Mouse (Mus musculus) liver, embryonic 11.5 days (tissue): ENCODE data around the gene Mob3b. TPM values are rescaled to one million over a fixed set of nuclear protein-coding genes. Genes with fewer than 3 reads are reported as not detected.

ENCODE experiments used
- ATAC-seq: fragments of 200-750 bp; cut with Nextera tagmentation; replicated peaks from 2 replicates; pipeline ENCODE4 v1.8.0; 2017; ENCODE audit warnings: moderate number of reproducible peaks, mild to moderate bottlenecking, moderate TSS enrichment, moderate library complexity; ENCODE audit not compliant: low FRiP score
- DNase-seq: peaks from one replicate; pipeline ENCODE4 v3.0.0-alpha.2; 2017; ENCODE audit warnings: low spot score
- H3K27ac ChIP-seq: fragments of 300-500 bp; sonication (generic); 2 replicates; pipeline ENCODE4 v1.5.1; 2014; ENCODE audit warnings: mild to moderate bottlenecking, low read depth, low read length, control low read depth
- H3K27me3 ChIP-seq: fragments of 300-500 bp; sonication (generic); replicated peaks from 2 replicates; pipeline ENCODE4 v1.6.1; 2014; ENCODE audit warnings: low read length, mixed read lengths; ENCODE audit not compliant: control insufficient read depth, insufficient read depth
- H3K36me3 ChIP-seq: fragments of 300-500 bp; sonication (generic); 2 replicates; pipeline ENCODE4 v1.6.1; 2014; ENCODE audit warnings: mild to moderate bottlenecking, low read length, moderate library complexity, mixed read lengths; ENCODE audit not compliant: control insufficient read depth, insufficient read depth
- H3K4me1 ChIP-seq: fragments of 300-500 bp; sonication (generic); replicated peaks from 2 replicates; pipeline ENCODE4 v1.6.1; 2014; ENCODE audit warnings: low read length, mixed read lengths; ENCODE audit not compliant: control insufficient read depth, insufficient read depth
- H3K4me2 ChIP-seq: fragments of 300-500 bp; sonication (generic); 2 replicates; pipeline ENCODE4 v1.6.1; 2014; ENCODE audit warnings: mild to moderate bottlenecking, control low read depth, moderate library complexity
- H3K4me3 ChIP-seq: fragments of 300-500 bp; sonication (generic); 2 replicates; pipeline ENCODE4 v1.5.1; 2014; ENCODE audit warnings: low read depth, low read length, control low read depth
- H3K9ac ChIP-seq: fragments of 300-500 bp; sonication (generic); 2 replicates; pipeline ENCODE4 v1.6.1; 2014; ENCODE audit warnings: low read depth, low read length, control low read depth
- H3K9me3 ChIP-seq: fragments of 300-500 bp; sonication (generic); 2 replicates; pipeline ENCODE4 v1.6.1; 2016; ENCODE audit warnings: low read length, inconsistent platforms, mixed read lengths; ENCODE audit not compliant: control insufficient read depth
- WGBS: fragments of 180-500 bp; shearing (Covaris S2); extraction: QIAGEN DNeasy Blood & Tissue Kit; methylation state at CpG from one replicate; pipeline ENCODE4 v1.1.7; 2014; 5-methylcytosine and 5-hydroxymethylcytosine counted together
- polyA plus RNA-seq: library from polyadenylated mRNA; unstranded; fragments of >200 nt; fragmentation: Nextera tagmentation; extraction: Ambion mirVana; gene quantifications from 2 replicates; pipeline ENCODE4 v1.2.1, GENCODE M21; 2014

Gene Mob3b
- polyA plus RNA-seq, 1 experiment from 2014 or later, result 7.6 TPM

DNA sequence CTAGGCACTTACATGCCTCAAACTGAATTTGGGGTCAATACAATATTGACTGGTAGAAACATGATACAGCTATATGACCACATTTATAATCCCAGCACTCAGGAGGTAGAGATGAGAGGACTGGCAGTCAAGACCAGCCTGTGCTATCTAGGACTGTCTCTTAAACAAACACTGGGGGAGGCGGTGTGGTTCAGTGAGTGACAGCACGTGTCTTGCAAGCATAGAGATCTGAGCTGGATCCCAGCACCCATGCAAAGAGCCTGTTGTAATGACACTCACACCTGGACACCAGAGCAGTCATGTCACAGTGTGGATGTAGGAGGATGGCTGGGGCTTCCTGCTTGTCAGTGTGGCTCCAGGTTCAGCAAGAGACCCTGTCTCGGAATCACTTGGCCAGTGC, 124.5 kb downstream of the Mob3b start:
- Histone ChIP-seq H3K9me3 (no peaks in the 10 kb centered on the region), H3K4me2 (no peak overlapping the region), H3K27ac (no peak overlapping the region), H3K36me3 (no peaks in the 10 kb centered on the region), H3K27me3 (no peaks in the 10 kb centered on the region), H3K4me1 (no peaks in the 10 kb centered on the region; the same call in 1 of the 2 replicates), H3K4me3 (no peak overlapping the region), H3K9ac (no peak overlapping the region)
- 70% methylated on average over 3 of the region's 3 CpGs for WGBS
- no peak for DNase-seq
- ATAC-seq, result no peak

DNA sequence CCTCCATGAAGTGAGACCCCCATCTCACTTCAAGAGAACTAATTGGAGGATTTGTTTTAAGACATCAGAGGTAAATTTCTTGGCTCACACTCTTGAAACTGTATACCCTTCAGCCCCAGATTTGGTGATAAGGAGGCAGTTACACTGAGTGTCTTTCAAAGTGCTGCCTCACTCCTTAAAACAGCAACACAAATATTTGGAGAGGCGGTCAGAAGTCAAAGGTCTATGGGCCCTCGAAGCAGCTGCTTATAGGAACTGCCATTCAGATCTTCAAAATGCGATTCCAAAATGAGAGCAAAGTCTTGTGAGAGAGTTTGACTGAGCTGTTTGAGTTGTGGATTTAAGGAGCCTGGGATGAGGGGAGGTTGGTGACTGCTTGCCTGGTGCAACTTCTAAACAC, 125.7 kb downstream of the Mob3b start:
- Histone ChIP-seq H3K36me3 (no peaks in the 10 kb centered on the region), H3K4me3 (no peak overlapping the region), H3K27ac (no peak overlapping the region), H3K9me3 (no peaks in the 10 kb centered on the region), H3K4me1 (no peaks in the 10 kb centered on the region; the same call in 1 of the 2 replicates), H3K27me3 (no peaks in the 10 kb centered on the region), H3K4me2 (no peak overlapping the region), H3K9ac (no peak overlapping the region)
- ATAC-seq (no peak), DNase-seq (no peak)
- WGBS, result 57% methylated on average over 3 of the region's 3 CpGs

DNA sequence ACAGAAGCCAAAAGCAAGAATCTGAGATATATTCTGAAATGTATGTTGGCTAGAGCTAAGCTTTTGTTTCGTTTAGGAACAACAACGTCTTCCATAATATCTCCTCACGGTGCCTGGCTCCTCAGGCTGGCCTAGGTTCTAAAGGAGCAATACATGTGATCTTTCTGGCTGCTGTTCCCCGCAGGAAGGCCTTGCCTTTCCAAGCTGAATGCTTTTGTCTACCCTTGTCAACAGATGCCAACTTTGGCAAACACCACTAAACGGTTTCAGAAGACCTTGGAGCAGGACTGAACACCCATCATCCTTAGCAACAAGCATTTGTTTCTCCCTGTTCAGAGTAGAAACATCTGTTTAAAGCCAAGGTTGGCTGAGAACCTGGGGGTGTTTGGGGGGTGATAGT, 126.1 kb downstream of the Mob3b start:
- H3K27me3 ChIP-seq, result no peaks in the 10 kb centered on the region
- ATAC-seq (no peak), DNase-seq (no peak)
- no peak overlapping the region for H3K9ac ChIP-seq
- H3K36me3 ChIP-seq, result no peaks in the 10 kb centered on the region
- no peaks in the 10 kb centered on the region for H3K9me3 ChIP-seq
- H3K4me2 ChIP-seq, result no peak overlapping the region
- H3K4me1 ChIP-seq, result no peaks in the 10 kb centered on the region; the same call in 1 of the 2 replicates
- no peak overlapping the region for H3K27ac ChIP-seq
- WGBS, result 80% methylated on average over 5 of the region's 5 CpGs
- no peak overlapping the region for H3K4me3 ChIP-seq

- no peaks in the 10 kb centered on the region for H3K9me3 ChIP-seq
- WGBS, result 45% methylated on average over 1 of the region's 1 CpGs
Measured at GRCm38 (mm10) chr4:35018416-35018815, 138.9 kb downstream of the Mob3b start.

GRCm38 (mm10) chr4:35012401-35013307, 144.6 kb downstream of the Mob3b start:
- Histone ChIP-seq H3K27me3 (no peaks in the 10 kb centered on the region), H3K4me2 (peak overlapping the region; percentile 21; the same call in 1 of the 2 replicates), H3K4me3 (no peak overlapping the region), H3K36me3 (no peaks in the 10 kb centered on the region), H3K9me3 (no peaks in the 10 kb centered on the region), H3K27ac (no peak overlapping the region), H3K9ac (no peak overlapping the region), H3K4me1 (0 out of 2 replicates have a peak, but pooled peaks cover 2% of the 10 kb centered on the region)
- ATAC-seq (no peak), DNase-seq (no peak)
- 55% methylated on average over 10 of the region's 10 CpGs for WGBS

More at GRCm38 (mm10) chr4:35018416-35018815, 138.9 kb downstream of the Mob3b start:
- Histone ChIP-seq H3K27me3 (no peaks in the 10 kb centered on the region), H3K4me3 (no peak overlapping the region), H3K4me1 (no peaks in the 10 kb centered on the region), H3K9ac (no peak overlapping the region), H3K4me2 (no peak overlapping the region), H3K27ac (no peak overlapping the region), H3K36me3 (no peaks in the 10 kb centered on the region)
- ATAC-seq (no peak), DNase-seq (no peak)

DNA sequence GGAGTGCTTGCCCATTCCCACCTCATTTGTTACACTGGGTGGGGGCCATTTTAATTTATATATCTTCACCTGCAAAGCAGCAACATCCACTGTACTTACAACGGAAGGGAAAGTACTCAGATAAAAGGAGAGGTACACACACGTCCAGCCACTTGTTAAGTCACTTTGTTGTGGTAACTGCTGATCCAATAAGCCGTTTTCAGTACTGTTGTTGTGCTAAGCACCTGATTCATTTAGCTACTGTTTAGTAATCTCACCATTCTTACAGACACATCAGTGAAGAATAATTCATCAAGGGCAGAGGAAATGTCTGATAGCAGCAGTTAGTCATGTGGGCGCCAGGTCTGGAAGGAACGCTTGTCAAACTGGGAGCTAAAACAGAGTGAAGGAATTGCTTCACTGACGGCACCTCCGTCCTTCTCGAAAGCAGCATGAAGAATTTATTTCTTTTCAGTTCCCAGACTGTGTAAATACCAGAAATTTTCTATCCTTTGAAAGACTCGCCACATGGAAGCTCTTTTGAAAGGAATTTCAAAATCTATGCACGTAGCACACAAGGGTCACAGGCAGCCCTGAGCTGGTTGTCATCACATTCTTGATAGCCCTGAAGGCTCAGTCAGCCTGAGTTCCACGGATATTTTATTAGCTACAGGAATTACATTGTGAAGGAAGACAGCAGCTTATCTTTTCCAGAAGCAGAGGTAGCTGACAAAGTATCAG, 150.6 kb downstream of the Mob3b start:
- Histone ChIP-seq H3K27me3 (no peaks in the 10 kb centered on the region), H3K4me3 (no peak overlapping the region), H3K27ac (no peak overlapping the region), H3K9me3 (no peaks in the 10 kb centered on the region), H3K4me1 (0 out of 2 replicates have a peak, but pooled peaks cover 6% of the 10 kb centered on the region), H3K36me3 (no peaks in the 10 kb centered on the region), H3K9ac (no peak overlapping the region), H3K4me2 (no peak overlapping the region)
- WGBS, result 51% methylated on average over 11 of the region's 11 CpGs
- ATAC-seq, result no peak
- DNase-seq, result no peak

DNA sequence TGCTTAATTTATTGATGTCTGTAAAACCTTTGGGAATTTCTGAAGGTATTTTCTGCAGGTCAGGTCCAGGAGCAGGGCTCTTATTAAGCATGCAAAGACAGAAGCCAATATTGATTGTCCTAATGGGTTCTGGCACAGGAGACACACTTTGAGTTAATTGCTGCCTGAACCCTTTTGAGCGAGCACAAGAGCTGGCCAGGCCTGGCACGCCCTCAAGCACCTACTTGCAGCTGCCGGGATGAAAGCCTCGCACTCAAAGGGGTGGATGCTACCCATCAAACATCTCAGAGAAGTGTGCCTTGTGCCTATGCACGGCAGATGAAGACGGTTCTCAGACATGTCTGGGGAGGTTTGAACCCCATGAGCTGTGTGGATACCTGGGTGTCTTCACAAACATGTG, 151.2 kb downstream of the Mob3b start:
- Histone ChIP-seq H3K27ac (no peak overlapping the region), H3K4me2 (no peak overlapping the region)
- 79% methylated on average over 6 of the region's 6 CpGs for WGBS

DNA sequence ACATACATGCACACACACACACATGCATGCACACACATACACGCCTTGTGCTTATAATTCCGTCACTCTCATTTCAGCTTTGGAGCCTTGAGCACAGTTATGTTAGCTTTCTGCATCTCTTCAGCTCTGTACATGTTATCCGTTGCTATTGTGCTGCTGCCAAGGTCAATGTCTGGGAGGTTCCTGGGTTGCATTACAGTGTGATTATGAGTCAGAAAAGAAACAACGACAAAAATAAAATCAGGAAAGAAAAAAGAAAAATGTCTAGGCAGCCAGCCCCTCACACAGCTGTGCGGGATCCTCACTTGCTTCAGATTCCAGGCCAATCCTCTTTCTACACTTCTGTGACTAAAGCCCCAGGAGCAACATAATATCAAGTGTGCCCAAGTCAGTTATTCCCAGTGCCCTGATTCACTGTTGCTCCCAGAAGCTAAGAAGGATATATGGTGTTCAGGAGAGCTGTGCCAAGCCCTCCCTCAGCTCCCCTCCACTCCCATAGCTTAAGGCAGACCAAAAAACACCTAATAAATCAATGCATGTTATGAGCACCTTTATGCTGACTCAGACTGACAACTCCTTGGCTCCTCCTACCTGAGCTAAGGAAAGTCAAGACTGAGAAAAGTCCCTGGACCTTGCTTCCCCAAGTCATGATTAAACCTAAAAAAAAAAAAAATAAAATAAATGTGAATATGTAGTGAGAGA, 152.1 kb downstream of the Mob3b start:
- Histone ChIP-seq H3K4me1 (0 out of 2 replicates have a peak, but pooled peaks cover 6% of the 10 kb centered on the region), H3K4me3 (no peak overlapping the region), H3K4me2 (no peak overlapping the region), H3K27ac (no peak overlapping the region), H3K36me3 (no peaks in the 10 kb centered on the region), H3K9me3 (no peaks in the 10 kb centered on the region), H3K9ac (no peak overlapping the region), H3K27me3 (no peaks in the 10 kb centered on the region)
- 73% methylated on average over 5 of the region's 5 CpGs for WGBS
- no peak for DNase-seq
- no peak for ATAC-seq

More for the DNA sequence above, 151.2 kb downstream of the Mob3b start:
- no peaks in the 10 kb centered on the region for H3K9me3 ChIP-seq
- H3K36me3 ChIP-seq, result no peaks in the 10 kb centered on the region
- DNase-seq (no peak), ATAC-seq (no peak)
- H3K4me3 ChIP-seq, result no peak overlapping the region
- H3K27me3 ChIP-seq, result no peaks in the 10 kb centered on the region
- no peak overlapping the region for H3K9ac ChIP-seq
- H3K4me1 ChIP-seq, result 0 out of 2 replicates have a peak, but pooled peaks cover 6% of the 10 kb centered on the region
